Mouse (Mus musculus) adrenal gland (tissue): ENCODE results near the gene Fgd5.

Experiments used
- intact Hi-C: fragments of 180-260 bp; cut with DNase I; formaldehyde crosslinking; loops from one replicate; pipeline ENCODE4 v1.15.1; 2025

Gene Fgd5

GRCm38 (mm10) chr6:92004806-92005205 is 26.1 kb downstream of the Fgd5 start:
- intact Hi-C loops, result no loop called here

GRCm38 (mm10) chr6:92010895-92011294 is 32.2 kb downstream of the Fgd5 start:
- intact Hi-C loops, result no loop called here

GRCm38 (mm10) chr6:92012413-92012812 is 33.7 kb downstream of the Fgd5 start:
- intact Hi-C loops, result no loop called here

- intact Hi-C loops, result no loop called here
These were observed 34.4 kb downstream of the Fgd5 start for GRCm38 (mm10) chr6:92013035-92013434.

GRCm38 (mm10) chr6:92013620-92014019 is 34.9 kb downstream of the Fgd5 start:
- intact Hi-C loops, result no loop called here

- intact Hi-C loops, result no loop called here
These were observed 36.3 kb downstream of the Fgd5 start for GRCm38 (mm10) chr6:92014936-92015335.

- intact Hi-C loops, result no loop called here
These were observed 37.2 kb downstream of the Fgd5 start for GRCm38 (mm10) chr6:92015848-92016247.

GRCm38 (mm10) chr6:92016738-92017137 is 38.1 kb downstream of the Fgd5 start:
- intact Hi-C loops, result no loop called here

- intact Hi-C loops, result no loop called here
These were observed 39.7 kb downstream of the Fgd5 start for GRCm38 (mm10) chr6:92018421-92018820.

- intact Hi-C loops, result no loop called here
These were observed 42.4 kb downstream of the Fgd5 start for GRCm38 (mm10) chr6:92021061-92021460.

- intact Hi-C loops, result no loop called here
These were observed 42.8 kb downstream of the Fgd5 start for GRCm38 (mm10) chr6:92021506-92021905.

- intact Hi-C loops, result no loop called here
These were observed 46.6 kb downstream of the Fgd5 start for GRCm38 (mm10) chr6:92025252-92025651.

GRCm38 (mm10) chr6:92027379-92027778 is 48.7 kb downstream of the Fgd5 start:
- intact Hi-C loops, result no loop called here

GRCm38 (mm10) chr6:92030646-92031045 is 52.0 kb downstream of the Fgd5 start:
- intact Hi-C loops, result no loop called here

- intact Hi-C loops, result no loop called here
These were observed 56.0 kb downstream of the Fgd5 start for GRCm38 (mm10) chr6:92034713-92035112.

- intact Hi-C loops, result no loop called here
These were observed 57.7 kb downstream of the Fgd5 start for GRCm38 (mm10) chr6:92036372-92036771.

GRCm38 (mm10) chr6:92038158-92038557 is 59.5 kb downstream of the Fgd5 start:
- intact Hi-C loops, result no loop called here

GRCm38 (mm10) chr6:92041271-92041670 is 62.6 kb downstream of the Fgd5 start:
- intact Hi-C loops, result no loop called here

- intact Hi-C loops, result no loop called here
These were observed 63.4 kb downstream of the Fgd5 start for GRCm38 (mm10) chr6:92042055-92042454.

- intact Hi-C loops, result no loop called here
These were observed 64.2 kb downstream of the Fgd5 start for GRCm38 (mm10) chr6:92042850-92043249.

- intact Hi-C loops, result no loop called here
These were observed 79.1 kb downstream of the Fgd5 start for GRCm38 (mm10) chr6:92057768-92058167.

- intact Hi-C loops, result loop anchor here (10.0 kb wide), 2 partner anchors 487 to 537 kb away; no protein-coding TSS in a partner anchor
These were observed 83.0 kb downstream of the Fgd5 start for GRCm38 (mm10) chr6:92061725-92062124.

- intact Hi-C loops, result loop anchor here (10.0 kb wide), 2 partner anchors 489 to 539 kb away; no protein-coding TSS in a partner anchor
These were observed 84.8 kb downstream of the Fgd5 start for GRCm38 (mm10) chr6:92063452-92063851.

- intact Hi-C loops, result loop anchor here (10.0 kb wide), 2 partner anchors 489 to 539 kb away; no protein-coding TSS in a partner anchor
These were observed 85.4 kb downstream of the Fgd5 start for GRCm38 (mm10) chr6:92064101-92064500.
